Mouse (Mus musculus): Measurements from ENCODE around the gene Atxn2. TPM values are rescaled to one million over a fixed set of nuclear protein-coding genes. Genes with fewer than 3 reads are reported as not detected.

The Atxn2 gene
- total and polyA plus RNA-seq, 3 experiments, result 7.7 to 58.4 (median 8.3) TPM

DNA sequence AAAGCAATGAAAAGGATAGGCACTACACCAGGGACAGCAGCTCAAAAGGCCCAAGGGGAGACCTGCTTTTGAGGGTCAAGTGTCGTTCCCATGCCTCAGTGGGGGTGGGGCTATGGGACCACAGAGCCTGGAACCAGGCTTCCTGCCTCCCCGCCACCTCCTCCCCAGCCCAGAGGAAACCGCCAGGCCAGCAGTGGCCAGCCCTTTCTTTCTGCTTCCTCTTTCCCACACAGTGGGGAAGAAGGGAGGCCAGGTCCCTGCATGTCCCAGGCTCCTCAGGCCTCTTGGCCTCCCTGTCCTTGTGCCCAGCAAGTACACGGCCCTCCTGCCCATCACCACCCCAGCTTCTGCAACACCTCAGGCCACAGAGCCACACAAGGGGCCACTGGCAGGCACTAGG lies 113.0 kb downstream of the Atxn2 start:
- no peak for DNase-seq (ENCODE audit: extremely low read depth)
- peaks cover 81% of the 10 kb centered on the region for H3K79me2 ChIP-seq (replicated peaks; ENCODE audit: control insufficient read depth, extremely low read depth, insufficient read depth, poor library complexity, severe bottlenecking)
- no peak for TF ChIP-seq NELFE (IDR thresholded peaks at IDR 0.05; ENCODE audit: low read depth, low read length)
- H3K36me3 ChIP-seq (replicated peaks in 1 of 2; ENCODE audit: control insufficient read depth in 1 of 2, insufficient read depth in 1 of 2, low read length in 1 of 2), result peaks cover 92 to 100% of the 10 kb centered on the region in 2 experiments
- H3K27ac ChIP-seq (ENCODE audit: insufficient read depth, low read depth), result peak overlapping the region; percentile 34; the same call in 1 of the 2 replicates
- H3K9ac ChIP-seq (ENCODE audit: insufficient read depth, low read depth), result no peak overlapping the region
- H3K27me3 ChIP-seq (replicated peaks), result no peaks in the 10 kb centered on the region
- no peak overlapping the region for H3K4me3 ChIP-seq (replicated peaks in 1 of 3; ENCODE audit: low read depth in 2 of 3, low read length in 2 of 3, poor library complexity in 1 of 3)
- dilution Hi-C loops (cut with MboI; ENCODE audit: extremely low pct_ligation_motif_present, extremely low pct_unique_long_range_greater_than_20kb, low sequenced_read_pairs) (no loop called here), in situ Hi-C loops (cut with MboI; ENCODE audit: low pct_ligation_motif_present, low pct_unique_long_range_greater_than_20kb, low sequenced_read_pairs) (no loop called here)
- H3K4me2 ChIP-seq (ENCODE audit: insufficient read depth, low read depth, poor library complexity, severe bottlenecking), result no peak overlapping the region
- peaks cover 26 to 72% of the 10 kb centered on the region in 2 experiments for H3K4me1 ChIP-seq (ENCODE audit: control insufficient read depth in 1 of 2, insufficient read depth in 2 of 2)
- H3K9me3 ChIP-seq (replicated peaks; ENCODE audit: low read length), result peaks cover 2% of the 10 kb centered on the region

GRCm38 (mm10) chr5:121825606-121826005 lies 114.5 kb downstream of the Atxn2 start:
- H3K9ac ChIP-seq (ENCODE audit: insufficient read depth, low read depth), result no peak overlapping the region
- H3K9me3 ChIP-seq (replicated peaks; ENCODE audit: low read length), result peaks cover 2% of the 10 kb centered on the region
- H3K4me1 ChIP-seq (ENCODE audit: control insufficient read depth in 1 of 2, insufficient read depth in 2 of 2), result peaks cover 27 to 70% of the 10 kb centered on the region in 2 experiments
- H3K4me3 ChIP-seq (replicated peaks in 1 of 3; ENCODE audit: low read depth in 2 of 3, low read length in 2 of 3, poor library complexity in 1 of 3), result no peak overlapping the region
- no peak overlapping the region for H3K27ac ChIP-seq (ENCODE audit: insufficient read depth, low read depth)
- dilution Hi-C loops (cut with MboI; ENCODE audit: extremely low pct_ligation_motif_present, extremely low pct_unique_long_range_greater_than_20kb, low sequenced_read_pairs), result no loop called here
- DNase-seq (ENCODE audit: extremely low read depth), result no peak
- H3K36me3 ChIP-seq (replicated peaks in 1 of 2; ENCODE audit: control insufficient read depth in 1 of 2, insufficient read depth in 1 of 2, low read length in 1 of 2), result peaks cover 90 to 99% of the 10 kb centered on the region in 2 experiments
- peaks cover 89% of the 10 kb centered on the region for H3K79me2 ChIP-seq (replicated peaks; ENCODE audit: control insufficient read depth, extremely low read depth, insufficient read depth, poor library complexity, severe bottlenecking)
- TF ChIP-seq SMC3 (IDR thresholded peaks at IDR 0.05; ENCODE audit: low read depth, low read length), result no peak
- no peak for TF ChIP-seq USF1 (IDR thresholded peaks at IDR 0.05; ENCODE audit: low read depth, low read length)
- no peak for TF ChIP-seq ETS1 (conservative IDR thresholded peaks at IDR 0.05; ENCODE audit: low read depth, low read length)
- TF ChIP-seq HCFC1 (IDR thresholded peaks at IDR 0.05; ENCODE audit: low read depth, low read length), result no peak
- TF ChIP-seq ELF1 (IDR thresholded peaks at IDR 0.05; ENCODE audit: low read depth, low read length), result no peak
- TF ChIP-seq POLR2A (IDR thresholded peaks at IDR 0.05; ENCODE audit: low read depth, low read length), result no peak
- no peak for TF ChIP-seq ZNF384 (IDR thresholded peaks at IDR 0.05; ENCODE audit: low read depth, low read length)
- TF ChIP-seq CHD1 (IDR thresholded peaks at IDR 0.05; ENCODE audit: low read depth, low read length), result no peak
- no peak for TF ChIP-seq KAT2A (IDR thresholded peaks at IDR 0.05; ENCODE audit: insufficient replicate concordance, low read length)
- no peak for TF ChIP-seq ZC3H11A (IDR thresholded peaks at IDR 0.05; ENCODE audit: low read depth, low read length)
- TF ChIP-seq IRF4 (IDR thresholded peaks at IDR 0.05; ENCODE audit: low read depth, low read length), result no peak
- no peak for TF ChIP-seq MYC (IDR thresholded peaks at IDR 0.05; ENCODE audit: low read depth, low read length)
- TF ChIP-seq USF2 (conservative IDR thresholded peaks at IDR 0.05; ENCODE audit: low read depth, low read length), result no peak
- no peak for TF ChIP-seq POLR2AphosphoS2 (IDR thresholded peaks at IDR 0.05; ENCODE audit: low read depth, low read length)
- TF ChIP-seq MAZ (IDR thresholded peaks at IDR 0.05; ENCODE audit: low read depth, low read length), result no peak
- TF ChIP-seq NRF1 (IDR thresholded peaks at IDR 0.05; ENCODE audit: low read depth, low read length), result no peak
- no peak for TF ChIP-seq ZKSCAN1 (IDR thresholded peaks at IDR 0.05; ENCODE audit: borderline replicate concordance, low read depth, low read length)
- no peak for TF ChIP-seq TBP (conservative IDR thresholded peaks at IDR 0.05; ENCODE audit: low read depth, low read length)
- no peak for TF ChIP-seq PAX5 (IDR thresholded peaks at IDR 0.05; ENCODE audit: low read length)
- in situ Hi-C loops (cut with MboI; ENCODE audit: low pct_ligation_motif_present, low pct_unique_long_range_greater_than_20kb, low sequenced_read_pairs), result no loop called here
- no peaks in the 10 kb centered on the region for H3K27me3 ChIP-seq (replicated peaks)
- no peak overlapping the region for H3K4me2 ChIP-seq (ENCODE audit: insufficient read depth, low read depth, poor library complexity, severe bottlenecking)

Data from CH12.LX (cell line).